Mouse (Mus musculus) ES-E14 (cell line): ENCODE measurements around the gene Gpcpd1.

Experiments
- HCFC1 ChIP-seq: IDR thresholded peaks from 2 replicates; pipeline ENCODE4 v1.6.1; 2012; ENCODE audit warnings: low read length, inconsistent platforms, borderline replicate concordance; ENCODE audit not compliant: insufficient read depth
- MAFK ChIP-seq: IDR thresholded peaks from 2 replicates; pipeline ENCODE4 v1.6.1; 2014; ENCODE audit warnings: mild to moderate bottlenecking, low read depth, low read length, inconsistent platforms; ENCODE audit not compliant: insufficient read depth
- ZC3H11A ChIP-seq: IDR thresholded peaks from 2 replicates; pipeline ENCODE4 v1.6.1; 2012; ENCODE audit warnings: low read depth, mild to moderate bottlenecking, inconsistent platforms, low read length, borderline replicate concordance
- ZNF384 ChIP-seq: IDR thresholded peaks from 2 replicates; pipeline ENCODE4 v1.6.1; 2012; ENCODE audit warnings: low read depth, low read length, inconsistent platforms

DNA sequence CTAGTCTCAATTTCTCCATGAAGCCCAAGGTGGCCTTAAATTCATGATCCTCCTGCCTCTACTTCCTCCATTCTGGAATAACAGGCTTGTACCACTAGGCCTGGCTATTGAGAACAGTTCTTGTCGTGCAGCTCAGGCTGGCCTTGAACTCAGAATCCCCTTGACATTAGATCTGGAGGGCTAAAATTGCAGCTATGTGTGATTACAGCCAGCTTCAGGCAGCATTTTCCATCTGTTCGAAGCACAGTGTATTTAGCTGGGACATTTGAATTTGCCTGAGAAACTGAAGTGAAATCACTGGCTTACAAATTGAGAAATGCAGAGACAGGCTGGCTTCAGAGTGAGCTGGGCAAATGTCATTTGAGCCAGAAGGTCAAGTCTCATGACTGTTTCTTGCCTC, 16.2 kb upstream of the Gpcpd1 start:
- TF ChIP-seq ZC3H11A, result no peak
- no peak for TF ChIP-seq HCFC1
- no peak for TF ChIP-seq MAFK
- no peak for TF ChIP-seq ZNF384
